Mouse (Mus musculus) left cerebral cortex, postnatal 14 days (tissue): ENCODE measurements around the gene Macrod2. TPM values are rescaled to one million over a fixed set of nuclear protein-coding genes. Genes with fewer than 3 reads are reported as not detected.

Experiments
- DNase-seq, 2 experiments: peaks; one replicate each; pipeline ENCODE4 v3.0.0; 2021 to 2022; ENCODE audit warnings: low spot score in 2 of 2, mixed read lengths in 1 of 2
- intact Hi-C: fragments of 180-260 bp; cut with DNase I; formaldehyde crosslinking; loops from one replicate; pipeline ENCODE4 v1.15.1; 2025
- long read RNA-seq, 2 experiments: library from polyadenylated mRNA; stranded (forward); transcript quantifications; one replicate each; pipeline ENCODE4 v2.0.0; 2021
- total RNA-seq, 2 experiments: library from RNA; stranded (reverse); gene quantifications; 2 replicates each; pipeline ENCODE4 v1.2.3; 2021

Macrod2 gene
- total RNA-seq: 10 to 100 TPM; 52.7 to 55.7 TPM
- long read RNA-seq, experiment 1, transcript Macrod2-204 (4 exons, 3,554 nt): major isoform, 13 of 23 reads
- long read RNA-seq, experiment 1, partial matches to known transcripts: 3 of 23 reads
- long read RNA-seq, experiment 1, other reads (novel, unspliced or antisense): 7 of 23 reads
- long read RNA-seq, experiment 2, transcript Macrod2-204 (4 exons, 3,554 nt): major isoform, 9 of 18 reads
- long read RNA-seq, experiment 2, partial matches to known transcripts: 7 of 18 reads
- long read RNA-seq, experiment 2, other reads (novel, unspliced or antisense): 2 of 18 reads

GRCm38 (mm10) chr2:140395179-140395578 is at the start of gene Macrod2:
Gene Macrod2, plus strand, starts transcription at chr2:140395309.
- intact Hi-C loops: no loop called here
- DNase-seq: peak; percentile 97 to 98

- intact Hi-C loops: no loop called here
- no peak for DNase-seq
Observed at GRCm38 (mm10) chr2:140359905-140360304, 35.2 kb upstream of the Macrod2 start.

GRCm38 (mm10) chr2:140364804-140365203 is 30.3 kb upstream of the Macrod2 start:
- intact Hi-C loops: no loop called here
- DNase-seq: no peak

GRCm38 (mm10) chr2:140389525-140389924 is 5.6 kb upstream of the Macrod2 start, which contains the start of gene Sel1l2:
Gene Sel1l2, minus strand, starts transcription at chr2:140389706.
- intact Hi-C loops: no loop called here
- no peak for DNase-seq

- peak; percentile 3 to 12 for DNase-seq
- intact Hi-C loops: no loop called here
Observed at GRCm38 (mm10) chr2:140395744-140396231, 679 bp downstream of the Macrod2 start.

- intact Hi-C loops: loop anchor here (5.0 kb wide), 1 partner anchor 224 kb away; no protein-coding TSS in a partner anchor
- DNase-seq: no peak
Observed at GRCm38 (mm10) chr2:140425844-140426243, 30.7 kb downstream of the Macrod2 start.

- peak; percentile 58 to 66 for DNase-seq
Observed at GRCm38 (mm10) chr2:140427283-140427682, 32.2 kb downstream of the Macrod2 start.

GRCm38 (mm10) chr2:140439081-140439480 is 44.0 kb downstream of the Macrod2 start:
- DNase-seq: no peak
- intact Hi-C loops: no loop called here

More at GRCm38 (mm10) chr2:140427283-140427682, 32.2 kb downstream of the Macrod2 start:
- intact Hi-C loops: loop anchor here (5.0 kb wide), 1 partner anchor 225 kb away; no protein-coding TSS in a partner anchor

GRCm38 (mm10) chr2:140448636-140449035 is 53.5 kb downstream of the Macrod2 start:
- intact Hi-C loops: no loop called here
- no peak for DNase-seq

GRCm38 (mm10) chr2:140475770-140476169 is 80.7 kb downstream of the Macrod2 start:
- intact Hi-C loops: no loop called here
- peak in 1 of 2 experiments; percentile 38 for DNase-seq

- intact Hi-C loops: no loop called here
- no peak for DNase-seq
Observed at GRCm38 (mm10) chr2:140476891-140477290, 81.8 kb downstream of the Macrod2 start.

GRCm38 (mm10) chr2:140482604-140483003 is 87.5 kb downstream of the Macrod2 start:
- no peak for DNase-seq
- intact Hi-C loops: no loop called here

GRCm38 (mm10) chr2:140497688-140498087 is 102.6 kb downstream of the Macrod2 start:
- DNase-seq: peak; percentile 30 to 51
- intact Hi-C loops: no loop called here

GRCm38 (mm10) chr2:140500951-140501350 is 105.8 kb downstream of the Macrod2 start:
- intact Hi-C loops: loop anchor here (10.0 kb wide), 1 partner anchor 164 kb away; no protein-coding TSS in a partner anchor
- peak; percentile 72 to 84 for DNase-seq

- intact Hi-C loops: no loop called here
Observed at GRCm38 (mm10) chr2:140521472-140521871, 126.4 kb downstream of the Macrod2 start.

GRCm38 (mm10) chr2:140530214-140530613 is 135.1 kb downstream of the Macrod2 start:
- intact Hi-C loops: loop anchor here (10.0 kb wide), 1 partner anchor 135 kb away; no protein-coding TSS in a partner anchor
- no peak for DNase-seq

More at GRCm38 (mm10) chr2:140521472-140521871, 126.4 kb downstream of the Macrod2 start:
- peak in 1 of 2 experiments; percentile 22 for DNase-seq

GRCm38 (mm10) chr2:140532024-140532423 is 136.9 kb downstream of the Macrod2 start:
- DNase-seq: no peak
- intact Hi-C loops: loop anchor here (10.0 kb wide), 1 partner anchor 133 kb away; no protein-coding TSS in a partner anchor

- intact Hi-C loops: loop anchor here (10.0 kb wide), 1 partner anchor 132 kb away; no protein-coding TSS in a partner anchor
- DNase-seq: peak in 1 of 2 experiments; percentile 5
Observed at GRCm38 (mm10) chr2:140532859-140533519, 137.9 kb downstream of the Macrod2 start.

- DNase-seq: no peak
- intact Hi-C loops: loop anchor here (10.0 kb wide), 1 partner anchor 131 kb away; no protein-coding TSS in a partner anchor
Observed at GRCm38 (mm10) chr2:140533621-140534020, 138.5 kb downstream of the Macrod2 start.

GRCm38 (mm10) chr2:140534583-140534982 is 139.5 kb downstream of the Macrod2 start:
- intact Hi-C loops: loop anchor here (10.0 kb wide), 1 partner anchor 130 kb away; no protein-coding TSS in a partner anchor
- DNase-seq: no peak
